Mouse (Mus musculus): ENCODE data around the gene Josd2.

Josd2 gene

GRCm38 (mm10) chr7:44467811-44468411, at the start of gene Josd2:
Gene Josd2, plus strand, starts transcription at chr7:44467980.
- DNase-seq, result peak; percentile 93 to 94

DNA sequence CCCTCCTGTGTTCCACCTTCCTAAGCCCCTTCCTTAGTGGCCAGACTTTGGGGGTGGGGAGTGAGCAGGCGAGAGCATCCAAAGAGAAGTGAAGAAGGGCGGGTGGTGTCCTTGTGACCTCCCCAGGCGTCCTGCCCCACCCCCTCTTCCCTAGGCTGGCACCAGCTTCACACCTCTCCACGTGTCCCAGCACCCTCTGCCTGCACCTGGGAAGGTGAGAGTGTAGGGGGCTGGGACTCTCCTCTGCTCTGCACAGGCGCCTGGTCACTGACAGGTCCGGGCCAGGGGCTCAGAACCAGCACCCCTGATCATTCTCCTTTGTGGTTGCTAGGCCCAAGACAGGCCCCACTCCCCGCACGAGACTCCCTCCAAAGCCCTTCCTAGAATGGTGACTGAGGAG, 40.1 kb upstream of the Josd2 start:
- DNase-seq, result no peak

DNA sequence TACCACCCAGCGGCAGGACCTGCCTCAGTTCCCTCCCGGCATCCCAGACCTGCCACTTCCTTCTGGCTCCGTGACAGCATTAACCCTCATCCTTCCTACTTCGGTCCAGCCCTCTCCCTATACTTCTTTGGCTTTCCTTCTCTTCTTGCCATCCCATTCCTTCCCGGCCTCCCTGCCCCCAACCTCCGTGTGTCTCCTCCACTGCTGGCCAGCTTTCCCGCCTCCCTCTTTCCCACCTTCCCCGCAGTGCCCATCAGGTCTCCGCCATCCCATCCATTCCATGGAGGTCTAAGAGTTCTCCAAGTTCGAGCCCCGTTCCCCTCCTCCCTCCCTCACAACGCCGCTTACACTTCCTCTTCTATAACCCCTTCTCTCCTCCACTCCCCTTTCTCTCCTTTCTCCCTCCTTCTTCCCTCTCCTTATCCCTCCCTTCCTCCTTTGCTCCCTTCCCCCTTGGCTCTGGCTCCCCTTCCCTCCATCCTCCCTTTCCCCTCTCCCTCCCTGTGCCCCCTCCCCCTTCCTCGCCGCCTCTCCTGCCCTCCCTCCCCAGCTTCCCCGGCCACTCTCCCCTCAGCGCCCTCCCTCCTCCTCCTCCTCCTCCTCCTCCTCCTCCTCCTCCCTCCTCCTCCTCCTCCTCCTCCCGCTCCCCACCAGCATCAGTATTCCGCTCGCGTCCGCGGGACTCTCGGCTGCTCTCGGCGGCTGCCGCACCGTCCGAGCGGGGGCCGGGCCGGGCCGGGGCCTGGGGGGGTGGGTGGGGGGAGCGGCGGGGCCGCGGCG, 39.4 kb upstream of the Josd2 start:
- peak; percentile 43 to 59 for DNase-seq

DNA sequence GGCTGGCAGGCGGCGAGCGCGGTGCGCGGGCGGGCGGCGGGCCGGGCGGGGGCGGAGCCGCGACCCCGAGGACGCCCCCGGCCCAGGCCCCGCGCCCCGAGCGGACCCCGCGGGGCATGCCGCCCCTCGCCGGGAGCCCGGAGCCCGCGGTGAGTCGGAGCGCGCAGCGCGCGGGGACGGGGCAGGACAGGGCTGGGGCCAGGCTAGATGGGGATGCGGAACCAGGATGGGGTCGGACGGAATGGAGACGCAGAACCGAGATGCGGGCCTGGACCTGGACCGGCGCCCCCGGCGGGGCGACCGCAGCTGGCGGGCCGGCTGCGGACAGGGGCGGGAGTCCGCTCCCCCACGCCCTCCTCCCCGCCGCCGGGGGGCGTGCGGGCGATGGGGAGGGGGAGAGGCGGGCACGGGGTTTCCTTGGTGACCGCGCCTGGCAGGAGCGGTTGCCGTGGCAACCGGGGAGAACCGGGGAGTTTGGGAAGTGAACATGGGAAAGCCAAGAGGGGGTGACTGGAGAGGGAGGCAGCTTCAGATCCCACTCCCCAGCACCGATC, 38.7 kb upstream of the Josd2 start, which contains the start of gene Lrrc4b:
TSS of gene Lrrc4b (plus strand) at position 51 of the 554 bp plus-strand sequence.
- DNase-seq, result peak; percentile 43 to 55

- DNase-seq, result peak in 1 of 2 experiments; percentile 36
Measured at GRCm38 (mm10) chr7:44429534-44430488, 38.0 kb upstream of the Josd2 start.

DNA sequence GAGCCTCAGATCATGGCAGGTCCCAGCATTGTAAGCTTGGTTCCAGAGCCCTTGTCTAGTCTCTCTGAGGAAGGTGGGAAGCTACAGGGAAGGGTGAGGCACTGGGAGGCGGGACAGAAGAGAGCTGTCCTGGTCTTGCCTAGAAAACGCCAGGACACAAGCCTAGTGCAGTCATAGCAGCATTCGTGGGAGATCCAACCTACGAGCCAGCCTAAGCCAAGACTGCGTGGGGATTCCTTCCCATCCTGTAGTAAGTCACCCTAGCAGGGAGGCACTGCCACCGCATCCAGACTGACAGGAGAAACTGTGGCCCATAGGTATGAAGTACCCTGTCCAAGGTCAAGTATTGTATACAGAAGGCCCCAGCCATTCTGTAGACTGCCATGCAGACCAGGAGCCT, 35.2 kb upstream of the Josd2 start:
- no peak for DNase-seq

GRCm38 (mm10) chr7:44433371-44433770, 34.4 kb upstream of the Josd2 start:
- DNase-seq, result no peak

GRCm38 (mm10) chr7:44434089-44434488, 33.7 kb upstream of the Josd2 start:
- DNase-seq, result no peak

GRCm38 (mm10) chr7:44435796-44436195, 32.0 kb upstream of the Josd2 start:
- DNase-seq, result peak; percentile 52 to 55

DNA sequence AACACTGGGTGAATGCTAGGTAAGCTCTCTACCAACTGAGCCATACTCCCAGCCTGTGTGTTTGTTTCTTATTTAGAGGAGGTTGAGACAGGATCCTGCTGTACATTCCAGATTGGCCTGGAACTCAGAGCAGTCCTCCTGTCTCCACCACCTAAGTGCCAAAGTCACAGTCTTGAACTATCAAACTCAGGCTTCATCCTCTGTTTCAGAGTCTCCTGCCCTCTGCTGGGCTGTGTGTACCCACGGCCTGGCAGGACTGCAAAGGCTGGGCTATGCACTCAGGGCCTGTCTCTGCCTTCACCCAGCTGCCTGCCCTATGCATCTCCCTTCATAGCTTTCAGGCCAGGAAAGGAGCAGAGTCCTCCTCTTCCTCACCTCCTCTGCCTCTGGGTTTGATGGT, 31.5 kb upstream of the Josd2 start:
- DNase-seq, result peak in 1 of 2 experiments; percentile 42

DNA sequence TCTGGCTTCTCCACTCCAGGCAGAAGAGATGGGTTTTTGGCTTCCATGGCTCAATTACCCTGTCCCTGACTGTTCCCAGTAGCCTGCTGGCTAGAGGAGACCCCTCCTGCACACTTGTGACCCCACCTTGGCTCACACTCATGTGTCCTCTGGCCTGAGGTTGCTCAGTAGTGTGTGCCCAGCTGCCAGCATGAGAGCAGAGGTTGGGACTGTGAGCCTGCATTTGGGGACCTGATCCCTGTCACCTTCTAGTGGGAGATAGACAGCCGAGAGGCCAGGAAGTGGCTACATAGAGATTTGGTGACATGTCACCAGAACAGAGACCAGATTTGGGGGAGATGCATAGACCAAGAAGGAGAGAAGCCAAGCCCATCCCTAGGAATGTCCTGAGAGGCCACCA, 30.6 kb upstream of the Josd2 start:
- DNase-seq, result no peak

GRCm38 (mm10) chr7:44437933-44438332, 29.8 kb upstream of the Josd2 start:
- peak; percentile 58 to 62 for DNase-seq

DNA sequence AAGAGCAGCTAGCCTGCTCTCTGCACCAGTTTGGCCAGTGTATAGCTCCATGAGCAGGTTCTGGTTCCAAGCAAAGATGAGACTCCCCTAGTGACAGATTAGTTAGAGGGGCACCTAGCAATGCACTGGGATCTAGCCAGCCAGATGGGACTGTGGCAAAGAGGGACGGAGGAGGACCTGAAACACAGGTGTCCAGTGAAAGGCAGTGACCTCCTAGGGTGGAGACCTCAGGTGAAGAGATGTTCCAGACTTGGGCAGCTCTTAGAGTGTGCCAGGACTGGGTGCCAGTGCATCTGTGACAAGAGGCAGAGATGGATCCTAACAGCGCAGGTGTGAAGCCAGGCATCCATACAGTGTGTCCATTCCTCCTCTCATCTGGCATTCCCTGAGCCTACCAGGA, 28.1 kb upstream of the Josd2 start:
- DNase-seq, result no peak

- DNase-seq, result no peak
Measured at GRCm38 (mm10) chr7:44440479-44440878, 27.3 kb upstream of the Josd2 start.

- DNase-seq, result no peak
Measured at GRCm38 (mm10) chr7:44441180-44441579, 26.6 kb upstream of the Josd2 start.

- peak; percentile 72 to 75 for DNase-seq
Measured at GRCm38 (mm10) chr7:44441648-44442109, 26.1 kb upstream of the Josd2 start.

GRCm38 (mm10) chr7:44442407-44442821, 25.4 kb upstream of the Josd2 start:
- peak; percentile 54 to 56 for DNase-seq

- DNase-seq, result peak; percentile 73 to 76
Measured at GRCm38 (mm10) chr7:44443268-44444173, 24.3 kb upstream of the Josd2 start.

- peak; percentile 31 to 46 for DNase-seq
Measured at GRCm38 (mm10) chr7:44444886-44445527, 22.8 kb upstream of the Josd2 start.

GRCm38 (mm10) chr7:44445528-44445923, 22.3 kb upstream of the Josd2 start:
- DNase-seq, result peak; percentile 41 to 45
